Mouse (Mus musculus) CH12.LX (cell line): ENCODE results near the gene Cyp2d11. TPM values are rescaled to one million over a fixed set of nuclear protein-coding genes. Genes with fewer than 3 reads are reported as not detected.
"Not testable (repeated sequence)": the region's sequence is repeated elsewhere in the genome, so short reads cannot be mapped to it uniquely, and the experiment has no call there.

Experiments used
- DNase-seq: peaks from one replicate; pipeline ENCODE4 v3.0.0-alpha.2; 2013; ENCODE audit errors: extremely low read depth
- H3K27ac ChIP-seq: 2 replicates; pipeline ENCODE4 v1.5.1; 2012; ENCODE audit warnings: low read depth, mild to moderate bottlenecking, control low read depth, moderate library complexity; ENCODE audit not compliant: insufficient read depth
- H3K27me3 ChIP-seq: replicated peaks from 2 replicates; pipeline ENCODE3; 2012; ENCODE audit warnings: inconsistent platforms
- H3K36me3 ChIP-seq, 2 experiments: replicated peaks in 1 of 2; 2 replicates each; pipeline versions ENCODE3 to v1.6.1; 2012; ENCODE audit warnings: inconsistent platforms in 1 of 2, low read length in 1 of 2, mild to moderate bottlenecking in 1 of 2, mixed read lengths in 1 of 2, moderate library complexity in 1 of 2; ENCODE audit not compliant: control insufficient read depth in 1 of 2, insufficient read depth in 1 of 2
- H3K4me1 ChIP-seq, 2 experiments: 2 replicates each; pipeline ENCODE4 v1.6.1; 2012; ENCODE audit warnings: inconsistent platforms in 1 of 2, moderate library complexity in 1 of 2; ENCODE audit not compliant: insufficient read depth in 2 of 2, control insufficient read depth in 1 of 2
- H3K4me2 ChIP-seq: 2 replicates; pipeline ENCODE4 v1.6.1; 2012; ENCODE audit warnings: low read depth, mild to moderate bottlenecking, control low read depth; ENCODE audit not compliant: poor library complexity, insufficient read depth, severe bottlenecking
- H3K4me3 ChIP-seq, 3 experiments: fragments of 150-350 bp in 1 of 3; sonication (generic) in 1 of 3; replicated peaks in 1 of 3; 2 replicates each; pipeline versions ENCODE3 to v1.5.1; 2011 to 2012; ENCODE audit warnings: low read depth in 2 of 3, low read length in 2 of 3, mild to moderate bottlenecking in 2 of 3, moderate library complexity in 2 of 3, control low read depth in 1 of 3, improper control_type of control experiment in 1 of 3, inconsistent platforms in 1 of 3, mixed read lengths in 1 of 3; ENCODE audit not compliant: poor library complexity in 1 of 3
- H3K79me2 ChIP-seq: replicated peaks from 2 replicates; pipeline ENCODE4 v1.6.1; 2012; ENCODE audit warnings: mild to moderate bottlenecking, moderate library complexity; ENCODE audit not compliant: control insufficient read depth, poor library complexity, insufficient read depth, severe bottlenecking; ENCODE audit errors: extremely low read depth
- H3K9ac ChIP-seq: 2 replicates; pipeline ENCODE4 v1.6.1; 2012; ENCODE audit warnings: low read depth, mild to moderate bottlenecking, control low read depth, moderate library complexity; ENCODE audit not compliant: insufficient read depth
- H3K9me3 ChIP-seq: replicated peaks from 2 replicates; pipeline ENCODE3; 2012; ENCODE audit warnings: low read length, inconsistent platforms, mixed read lengths
- CTCF ChIP-seq, 2 experiments: IDR thresholded peaks in 1 of 2; conservative IDR thresholded peaks in 1 of 2; 2 replicates each; pipeline ENCODE4 v1.5.1; 2011 to 2012; ENCODE audit warnings: low read depth in 2 of 2, low read length in 2 of 2, improper control_type of control experiment in 1 of 2, inconsistent platforms in 1 of 2, mild to moderate bottlenecking in 1 of 2, moderate library complexity in 1 of 2
- E2F4 ChIP-seq: IDR thresholded peaks from 2 replicates; pipeline ENCODE4 v1.6.1; 2011; ENCODE audit warnings: low read depth, low read length, improper control_type of control experiment; ENCODE audit not compliant: insufficient replicate concordance
- ELF1 ChIP-seq: IDR thresholded peaks from 2 replicates; pipeline ENCODE4 v1.6.1; 2014; ENCODE audit warnings: low read depth, mild to moderate bottlenecking, inconsistent platforms, low read length, improper control_type of control experiment
- EP300 ChIP-seq: IDR thresholded peaks from 2 replicates; pipeline ENCODE4 v1.6.1; 2011; ENCODE audit warnings: low read length, improper control_type of control experiment
- ETS1 ChIP-seq: conservative IDR thresholded peaks from 2 replicates; pipeline ENCODE4 v1.6.1; 2012; ENCODE audit warnings: low read depth, mild to moderate bottlenecking, inconsistent platforms, low read length, improper control_type of control experiment, moderate library complexity
- HCFC1 ChIP-seq: IDR thresholded peaks from 2 replicates; pipeline ENCODE4 v1.6.1; 2012; ENCODE audit warnings: low read depth, mild to moderate bottlenecking, inconsistent platforms, low read length, improper control_type of control experiment
- MYC ChIP-seq: IDR thresholded peaks from 2 replicates; pipeline ENCODE4 v1.6.1; 2011; ENCODE audit warnings: low read depth, mild to moderate bottlenecking, improper control_type of control experiment, low read length
- POLR2A ChIP-seq: IDR thresholded peaks from 2 replicates; pipeline ENCODE4 v1.6.1; 2011; ENCODE audit warnings: low read depth, mild to moderate bottlenecking, improper control_type of control experiment, low read length
- POLR2AphosphoS2 ChIP-seq: IDR thresholded peaks from 2 replicates; pipeline ENCODE4 v1.6.1; 2011; ENCODE audit warnings: low read depth, low read length, improper control_type of control experiment
- RCOR1 ChIP-seq: conservative IDR thresholded peaks from 2 replicates; pipeline ENCODE4 v1.6.1; 2012; ENCODE audit warnings: low read depth, mild to moderate bottlenecking, inconsistent platforms, low read length, improper control_type of control experiment
- SIN3A ChIP-seq: IDR thresholded peaks from 2 replicates; pipeline ENCODE4 v1.6.1; 2012; ENCODE audit warnings: low read length, improper control_type of control experiment, inconsistent platforms
- TBP ChIP-seq: conservative IDR thresholded peaks from 2 replicates; pipeline ENCODE4 v1.6.1; 2011; ENCODE audit warnings: low read depth, low read length, improper control_type of control experiment
- UBTF ChIP-seq: IDR thresholded peaks from 2 replicates; pipeline ENCODE4 v1.6.1; 2012; ENCODE audit warnings: low read depth, mild to moderate bottlenecking, inconsistent platforms, low read length, improper control_type of control experiment, moderate library complexity
- ZC3H11A ChIP-seq: IDR thresholded peaks from 2 replicates; pipeline ENCODE4 v1.6.1; 2012; ENCODE audit warnings: low read depth, mild to moderate bottlenecking, inconsistent platforms, low read length, improper control_type of control experiment
- dilution Hi-C: fragments of 300-500 bp; cut with MboI; formaldehyde crosslinking; loops from 2 replicates; pipeline ENCODE4 v1.14.3; 2020; ENCODE audit warnings: low sequenced_read_pairs; ENCODE audit not compliant: extremely low pct_unique_long_range_greater_than_20kb, extremely low pct_ligation_motif_present
- in situ Hi-C: fragments of 300-500 bp; cut with MboI; formaldehyde crosslinking; loops from 3 replicates; pipeline ENCODE4 v1.14.3; 2019; ENCODE audit warnings: low sequenced_read_pairs, low pct_ligation_motif_present, low pct_unique_long_range_greater_than_20kb, mixed read lengths
- polyA plus RNA-seq: library from polyadenylated mRNA; unstranded; fragments of >175 nt; gene quantifications from 2 replicates; pipeline ENCODE4 v1.2.1, GENCODE M21; 2012; ENCODE audit warnings: low read depth; ENCODE audit not compliant: insufficient read length
- total RNA-seq, 2 experiments: library from RNA; depleted of rRNA; stranded (reverse); fragments of 300-350 nt in 1 of 2; fragments of >200 nt in 1 of 2; gene quantifications; 2 replicates each; pipeline ENCODE4 v1.2.3; 2012 to 2014

Cyp2d11 gene
- total and polyA plus RNA-seq, 3 experiments, result not detected

DNA sequence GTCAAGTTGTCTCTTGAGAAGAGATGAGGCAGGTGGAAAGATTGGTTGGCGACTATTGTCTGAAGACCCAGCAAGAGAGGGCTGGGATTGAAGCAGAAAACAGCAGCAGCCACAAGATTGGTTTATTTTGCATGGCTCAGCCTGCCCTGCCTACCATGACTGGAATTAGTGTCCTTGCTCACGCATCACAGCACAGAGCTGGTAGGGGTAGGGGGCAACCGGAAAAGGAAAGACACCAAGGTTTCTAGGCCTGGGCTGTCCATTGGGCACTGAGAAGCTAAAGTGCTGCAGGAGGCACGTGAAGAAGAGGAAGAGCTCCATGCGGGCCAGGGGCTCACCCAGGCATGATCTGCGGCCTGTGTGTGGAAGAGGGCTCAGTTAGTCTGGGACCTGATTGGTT is 8.9 kb upstream of the Cyp2d11 start:
- H3K79me2 ChIP-seq, result no peaks in the 10 kb centered on the region
- in situ Hi-C loops (no loop called here), dilution Hi-C loops (no loop called here)
- H3K27ac ChIP-seq, result no peak overlapping the region
- DNase-seq, result no peak
- no peak overlapping the region for H3K9ac ChIP-seq
- TF ChIP-seq POLR2A, result no peak
- no peak for TF ChIP-seq UBTF
- TF ChIP-seq RCOR1, result no peak
- TF ChIP-seq MYC, result no peak
- TF ChIP-seq ZC3H11A, result no peak
- no peak for TF ChIP-seq ETS1
- peaks cover 49% of the 10 kb centered on the region for H3K27me3 ChIP-seq
- no peaks in the 10 kb centered on the region for H3K9me3 ChIP-seq
- no peaks in the 10 kb centered on the region for H3K36me3 ChIP-seq
- no peak overlapping the region for H3K4me2 ChIP-seq
- peaks cover 8 to 9% of the 10 kb centered on the region in 2 experiments; a peak in 2 of 4 replicates for H3K4me1 ChIP-seq
- no peak overlapping the region for H3K4me3 ChIP-seq

- Histone ChIP-seq H3K4me1 (peaks cover 1 to 2% of the 10 kb centered on the region in 2 experiments; a peak in 2 of 4 replicates), H3K4me2 (no peak overlapping the region), H3K9ac (no peak overlapping the region), H3K79me2 (no peaks in the 10 kb centered on the region), H3K9me3 (no peaks in the 10 kb centered on the region), H3K27me3 (peaks cover 43% of the 10 kb centered on the region), H3K36me3 (no peaks in the 10 kb centered on the region), H3K4me3 (no peak overlapping the region), H3K27ac (no peak overlapping the region)
- in situ Hi-C loops (no loop called here), dilution Hi-C loops (no loop called here)
- DNase-seq, result no peak
- no peak for TF ChIP-seq CTCF (conservative IDR thresholded peaks at IDR 0.05 in 1 of 2, IDR thresholded peaks at IDR 0.05 in 1 of 2; ENCODE audit: low read depth in 2 of 2, low read length in 2 of 2)
- TF ChIP-seq ELF1, result no peak
- TF ChIP-seq SIN3A, result no peak
- TF ChIP-seq EP300, result no peak
- no peak for TF ChIP-seq TBP
Observed at GRCm38 (mm10) chr15:82402106-82402505, 8.3 kb upstream of the Cyp2d11 start.

GRCm38 (mm10) chr15:82401516-82401915 is 7.7 kb upstream of the Cyp2d11 start:
- Histone ChIP-seq H3K27ac (no peak overlapping the region), H3K4me3 (no peak overlapping the region), H3K9me3 (no peaks in the 10 kb centered on the region), H3K79me2 (no peaks in the 10 kb centered on the region), H3K27me3 (peaks cover 40% of the 10 kb centered on the region), H3K4me1 (no peaks in the 10 kb centered on the region), H3K36me3 (no peaks in the 10 kb centered on the region), H3K4me2 (no peak overlapping the region), H3K9ac (no peak overlapping the region)
- TF ChIP-seq POLR2AphosphoS2 (no peak), E2F4 (no peak), HCFC1 (no peak)
- DNase-seq, result no peak
- dilution Hi-C loops, result no loop called here
- in situ Hi-C loops, result no loop called here

GRCm38 (mm10) chr15:82395955-82396354 is 2.1 kb upstream of the Cyp2d11 start:
- H3K9me3 ChIP-seq, H3K79me2 ChIP-seq, H3K36me3 ChIP-seq, in situ Hi-C loops, H3K4me1 ChIP-seq, H3K4me3 ChIP-seq, H3K4me2 ChIP-seq, H3K27ac ChIP-seq, DNase-seq, H3K9ac ChIP-seq, dilution Hi-C loops: not testable (repeated sequence)
- H3K27me3 ChIP-seq, result peaks cover 28% of the 10 kb centered on the region

DNA sequence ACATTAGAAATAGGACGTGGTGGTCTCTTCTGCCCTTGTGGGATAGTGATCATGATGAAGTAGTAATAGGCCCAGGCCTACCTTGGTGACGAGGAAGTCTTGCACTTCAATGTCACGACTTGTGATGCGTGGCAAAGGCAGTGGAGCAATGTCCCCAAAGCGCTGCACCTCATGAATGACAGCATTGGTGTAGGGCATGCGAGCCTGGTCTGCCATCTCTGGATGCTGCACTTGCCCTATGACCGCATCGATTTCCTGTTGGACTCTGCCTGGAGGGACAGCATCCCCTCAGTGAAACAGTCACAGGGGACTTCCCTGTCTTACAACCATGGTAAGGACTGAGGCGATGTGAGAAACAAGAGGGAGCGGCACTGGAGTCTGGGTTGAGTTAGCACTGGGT is 3.9 kb downstream of the Cyp2d11 start:
- H3K27ac ChIP-seq, in situ Hi-C loops, H3K4me2 ChIP-seq, dilution Hi-C loops, H3K36me3 ChIP-seq, H3K9ac ChIP-seq, DNase-seq, H3K4me1 ChIP-seq, H3K4me3 ChIP-seq, H3K79me2 ChIP-seq, H3K9me3 ChIP-seq: not testable (repeated sequence)
- H3K27me3 ChIP-seq, result peaks cover 46% of the 10 kb centered on the region
